Mouse (Mus musculus) c-Kit-positive CD71-positive TER-119-negative erythroid progenitor cells, embryonic 14.5 days (primary cell): ENCODE measurements around the gene Gm49416.
"Not testable (repeated sequence)": the region's sequence is repeated elsewhere in the genome, so short reads cannot be mapped to it uniquely, and the experiment has no call there.

Experiments
- DNase-seq: peaks from one replicate; pipeline ENCODE4 v3.0.0-alpha.2; 2013; ENCODE audit warnings: low read depth

Gm49416 gene

DNA sequence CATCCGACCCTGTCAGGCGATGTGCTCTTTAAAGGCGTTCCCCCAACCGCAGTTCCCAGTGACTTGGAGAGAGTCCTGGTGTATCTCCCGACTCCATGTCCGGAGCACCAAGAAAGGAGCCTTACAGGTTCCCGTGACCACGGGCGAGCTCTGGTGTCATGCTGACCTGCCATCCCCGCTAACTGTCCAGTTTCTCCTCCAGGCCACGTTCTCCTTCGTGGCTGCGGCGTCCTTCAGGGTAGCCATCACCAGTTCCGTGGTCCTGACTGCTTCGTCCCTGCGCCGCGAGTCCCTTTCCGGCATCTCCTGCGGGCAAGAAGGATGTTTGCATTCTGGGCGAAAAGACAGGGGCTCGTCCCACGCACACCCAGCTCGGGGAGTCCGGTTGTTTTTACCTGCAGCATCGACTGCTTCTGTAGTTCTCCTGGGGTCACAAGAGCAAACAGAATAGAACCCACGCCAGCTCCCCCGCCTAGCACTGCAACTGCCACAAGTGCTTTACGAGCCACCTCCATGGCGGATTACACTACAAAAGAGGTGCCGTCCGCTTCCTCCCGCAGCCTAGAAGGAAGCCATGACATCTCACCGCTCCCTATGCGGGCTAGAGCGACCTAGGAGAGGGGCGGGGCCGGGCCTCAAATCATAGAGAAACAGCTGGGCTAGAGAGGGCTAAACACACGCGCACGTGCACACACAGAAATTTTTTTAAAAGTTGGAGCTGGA lies 8.3 kb upstream of the Gm49416 start, which contains the start of gene Uqcc3:
TSS of gene Uqcc3 (minus strand) at position 613 of the 723 bp plus-strand sequence.
- peak; percentile 85 for DNase-seq

DNA sequence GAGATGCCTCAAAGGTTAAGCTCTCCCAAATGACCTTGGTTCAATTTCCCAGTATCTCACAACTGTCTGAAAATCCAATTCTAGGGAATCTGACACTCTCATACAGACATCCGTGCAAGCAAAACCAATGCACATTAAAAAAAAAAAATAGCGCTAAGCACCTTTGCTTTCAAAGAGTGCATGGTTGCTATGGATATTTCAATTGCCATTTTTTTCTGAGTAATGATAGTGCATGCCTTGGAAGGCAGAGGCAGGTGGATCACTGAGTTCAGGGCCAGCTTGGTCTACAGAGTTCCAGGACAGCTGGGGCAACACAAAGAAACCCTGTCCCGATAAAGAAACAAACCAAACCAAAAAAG lies 7.7 kb upstream of the Gm49416 start:
- DNase-seq: no peak

DNA sequence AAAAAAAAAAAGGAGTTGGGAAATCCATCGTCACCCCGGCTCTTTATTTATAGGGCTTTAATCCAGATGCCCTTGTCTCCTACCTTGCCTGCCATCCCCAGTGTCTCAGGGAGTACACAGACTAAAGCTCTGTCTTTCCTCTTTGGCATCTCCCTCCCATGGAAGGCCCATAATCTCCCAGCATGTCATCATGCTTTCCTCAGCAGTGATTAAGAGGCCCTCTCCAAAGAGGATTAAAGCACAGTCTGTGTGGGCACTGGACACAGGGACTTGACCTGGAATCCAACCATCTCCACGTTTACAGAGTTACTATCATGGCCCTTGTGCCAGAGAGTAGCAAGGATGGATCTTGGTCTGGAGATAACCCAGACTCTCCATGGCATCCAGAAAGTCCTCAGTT lies 5.1 kb upstream of the Gm49416 start, which contains the start of the genes Lbhd1 and Gm49403:
TSS of gene Lbhd1 (plus strand) at position 117 of the 400 bp plus-strand sequence.
TSS of gene Gm49403 (plus strand) at position 315 of the 400 bp plus-strand sequence.
- DNase-seq: no peak

DNA sequence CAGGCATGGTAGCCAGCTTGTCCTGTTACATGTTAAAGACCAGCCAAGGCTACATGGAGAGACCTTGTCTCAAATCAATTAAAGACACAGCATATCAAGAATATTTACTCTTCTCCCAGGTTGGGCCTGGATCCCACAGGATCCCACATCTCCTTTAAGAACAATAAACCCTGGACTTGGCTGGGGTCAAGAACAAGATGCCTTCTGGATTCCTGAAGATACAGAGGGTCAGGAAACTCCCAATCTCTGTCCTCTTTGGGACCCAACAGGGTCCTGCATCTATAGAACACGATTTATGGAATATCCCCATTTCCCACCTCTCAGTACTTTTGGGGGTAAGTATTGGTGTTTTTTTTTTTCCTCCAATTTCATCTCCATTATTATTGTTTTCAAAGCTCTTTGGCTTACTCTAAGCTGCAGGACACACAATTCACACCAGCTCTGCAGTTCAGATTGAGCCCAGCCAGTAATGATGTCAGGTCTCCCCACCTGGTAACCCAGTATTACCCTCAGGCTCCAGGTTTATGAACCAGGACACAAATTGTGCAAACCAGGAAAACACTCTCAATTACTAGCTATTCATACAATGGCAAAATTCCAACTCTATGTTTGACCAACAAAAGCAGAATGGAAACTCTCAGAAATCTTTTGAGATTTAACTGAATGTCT lies 1.7 kb upstream of the Gm49416 start:
- no peak for DNase-seq

DNA sequence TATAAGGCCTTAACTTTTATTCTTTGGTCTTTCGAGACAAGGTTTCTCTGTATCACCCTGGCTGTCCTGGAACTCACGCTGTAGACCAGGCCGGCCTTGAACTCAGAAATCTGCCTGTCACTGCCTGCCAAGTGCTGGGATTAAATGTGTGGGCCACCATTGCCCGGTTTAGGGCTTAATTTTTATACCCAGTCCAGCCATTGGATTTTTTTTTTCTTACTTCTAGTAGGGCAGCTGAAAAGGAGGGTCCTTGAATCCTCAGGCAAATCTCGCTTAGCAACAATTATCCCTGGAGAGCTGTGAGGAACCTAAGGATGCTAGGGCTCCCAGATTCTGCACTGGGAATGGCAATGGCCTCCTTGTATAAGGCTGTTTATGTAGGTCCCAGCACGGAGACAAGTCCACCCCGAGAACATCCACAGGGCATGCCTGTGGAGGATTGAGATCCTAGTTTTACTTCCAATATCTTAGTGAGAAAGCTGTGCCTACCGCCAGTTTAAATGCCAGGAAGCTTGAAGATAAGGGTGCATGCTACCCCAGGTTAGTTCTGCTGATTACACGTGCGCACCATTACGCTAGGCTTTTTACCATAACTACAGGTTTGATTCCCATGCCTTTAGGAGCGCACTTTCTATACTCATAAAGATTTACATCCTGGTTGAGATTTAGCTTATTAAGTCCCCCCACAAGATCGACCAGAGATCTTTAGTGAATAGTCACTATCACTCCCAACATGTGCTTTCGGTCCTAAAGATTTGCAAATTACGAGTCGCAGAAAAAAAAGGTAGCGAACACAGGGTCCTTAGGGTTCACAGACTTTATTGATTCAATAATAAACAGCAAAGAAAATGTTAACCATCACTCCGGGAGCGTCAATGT lies 902 bp upstream of the Gm49416 start:
- DNase-seq: no peak

DNA sequence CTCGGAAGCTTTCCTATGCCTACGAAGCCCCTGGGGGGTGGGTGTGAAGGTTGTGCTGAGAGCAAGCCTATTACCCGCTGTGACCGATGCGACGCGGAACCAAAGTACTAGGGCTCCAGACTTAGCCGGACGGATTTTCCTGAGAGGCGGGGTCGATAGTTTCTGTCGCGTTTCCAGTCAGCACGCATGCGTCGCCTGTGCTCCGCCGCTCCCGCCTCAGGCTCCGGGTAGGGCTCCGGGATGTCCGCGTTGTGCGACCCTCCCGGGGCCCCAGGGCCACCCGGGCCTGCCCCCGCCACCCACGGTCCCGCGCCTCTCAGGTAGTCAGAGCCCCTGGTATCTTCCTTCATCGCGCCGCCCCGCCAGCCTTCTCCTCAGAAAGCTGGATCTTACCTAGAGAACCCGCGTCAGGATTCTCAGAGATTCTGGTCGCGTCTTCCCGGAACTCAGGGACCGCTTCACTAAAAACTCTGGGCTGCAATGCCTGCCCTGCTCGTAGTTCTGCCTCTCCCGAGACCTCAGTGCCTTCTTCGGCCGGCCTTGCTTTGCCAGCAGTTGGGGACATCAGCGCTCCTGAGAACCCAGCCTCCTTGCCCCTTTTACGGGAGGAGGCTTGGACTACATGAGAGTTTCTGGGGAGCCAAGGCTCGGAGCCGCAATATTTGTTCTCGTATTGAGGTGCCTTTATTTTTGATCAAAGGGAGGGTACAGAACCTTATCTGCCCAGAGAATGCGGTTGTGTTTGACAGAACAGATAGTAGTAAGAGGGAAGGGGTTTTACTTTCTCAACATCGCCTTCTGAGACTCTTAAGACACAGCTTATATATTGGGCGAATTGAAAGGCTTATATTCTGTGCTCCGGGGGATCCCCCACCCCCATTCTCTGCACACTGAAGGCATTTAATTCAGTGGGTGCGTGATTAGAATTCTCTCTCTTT lies 4.4 kb downstream of the Gm49416 start, which contains the start of gene Ints5:
TSS of gene Ints5 (plus strand) at position 177 of the 938 bp plus-strand sequence.
- DNase-seq: peak; percentile 90

DNA sequence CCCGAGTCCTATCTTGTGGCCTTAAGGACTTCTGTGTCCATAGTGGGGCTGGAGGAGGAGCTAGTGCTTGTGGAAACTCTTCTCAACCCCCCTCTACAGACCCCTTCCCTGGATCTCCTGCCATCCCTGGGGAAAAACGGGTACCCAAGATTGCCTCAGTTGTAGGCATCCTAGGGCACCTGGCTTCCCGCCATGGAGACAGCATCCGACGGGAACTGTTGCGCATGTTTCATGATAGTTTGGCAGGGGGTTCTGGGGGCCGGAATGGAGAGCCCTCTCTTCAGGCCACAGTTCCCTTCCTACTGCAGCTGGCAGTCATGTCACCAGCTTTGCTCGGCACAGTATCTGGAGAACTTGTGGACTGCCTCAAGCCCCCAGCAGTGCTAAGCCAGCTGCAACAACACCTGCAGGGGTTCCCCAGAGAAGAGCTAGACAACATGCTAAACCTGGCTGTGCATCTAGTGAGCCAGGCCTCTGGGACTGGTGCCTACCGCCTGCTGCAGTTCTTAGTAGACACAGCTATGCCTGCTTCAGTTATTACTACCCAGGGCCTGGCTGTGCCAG lies 6.8 kb downstream of the Gm49416 start:
- DNase-seq: no peak

DNA sequence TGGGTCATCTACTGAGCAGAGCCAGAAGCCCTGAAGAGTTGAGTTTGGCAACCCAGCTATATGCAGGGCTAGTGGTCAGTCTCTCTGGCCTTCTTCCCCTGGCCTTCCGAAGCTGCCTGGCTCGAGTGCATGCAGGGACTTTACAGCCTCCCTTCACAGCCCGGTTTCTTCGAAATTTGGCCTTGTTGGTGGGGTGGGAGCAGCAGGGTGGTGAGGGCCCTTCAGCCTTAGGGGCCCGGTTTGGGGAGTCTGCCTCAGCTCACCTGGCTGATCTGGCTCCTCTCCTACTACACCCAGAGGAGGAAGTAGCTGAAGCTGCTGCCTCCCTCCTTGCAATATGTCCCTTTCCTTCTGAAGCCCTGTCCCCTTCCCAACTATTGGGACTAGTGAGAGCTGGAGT lies 7.5 kb downstream of the Gm49416 start:
- DNase-seq: not testable (repeated sequence)

DNA sequence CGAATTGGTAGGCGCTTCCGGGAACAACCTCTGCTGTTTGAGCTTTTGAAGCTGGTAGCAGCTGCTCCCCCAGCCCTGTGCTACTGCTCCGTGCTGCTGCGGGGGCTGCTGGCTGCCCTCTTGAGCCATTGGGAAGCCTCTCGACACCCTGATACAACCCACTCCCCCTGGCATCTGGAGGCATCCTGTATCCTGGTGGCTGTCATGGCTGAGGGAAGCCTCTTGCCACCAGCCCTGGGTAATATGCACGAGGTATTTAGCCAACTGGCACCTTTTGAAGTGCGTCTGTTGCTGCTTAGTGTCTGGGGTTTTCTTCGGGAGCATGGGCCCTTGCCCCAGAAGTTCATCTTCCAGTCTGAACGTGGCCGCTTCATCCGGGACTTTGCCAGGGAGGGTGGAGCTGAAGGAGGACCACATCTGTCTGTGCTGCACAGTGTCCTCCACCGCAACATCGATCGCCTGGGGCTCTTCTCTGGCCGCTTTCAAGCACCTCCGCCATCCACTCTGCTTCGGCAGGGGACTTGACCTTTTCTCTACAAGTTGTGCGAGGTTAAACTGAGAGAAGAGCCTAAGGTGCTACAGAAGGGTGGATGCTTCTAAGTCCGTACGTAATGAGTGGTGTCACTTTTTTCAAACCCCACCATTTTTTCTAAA lies 8.6 kb downstream of the Gm49416 start:
- not testable (repeated sequence) for DNase-seq

DNA sequence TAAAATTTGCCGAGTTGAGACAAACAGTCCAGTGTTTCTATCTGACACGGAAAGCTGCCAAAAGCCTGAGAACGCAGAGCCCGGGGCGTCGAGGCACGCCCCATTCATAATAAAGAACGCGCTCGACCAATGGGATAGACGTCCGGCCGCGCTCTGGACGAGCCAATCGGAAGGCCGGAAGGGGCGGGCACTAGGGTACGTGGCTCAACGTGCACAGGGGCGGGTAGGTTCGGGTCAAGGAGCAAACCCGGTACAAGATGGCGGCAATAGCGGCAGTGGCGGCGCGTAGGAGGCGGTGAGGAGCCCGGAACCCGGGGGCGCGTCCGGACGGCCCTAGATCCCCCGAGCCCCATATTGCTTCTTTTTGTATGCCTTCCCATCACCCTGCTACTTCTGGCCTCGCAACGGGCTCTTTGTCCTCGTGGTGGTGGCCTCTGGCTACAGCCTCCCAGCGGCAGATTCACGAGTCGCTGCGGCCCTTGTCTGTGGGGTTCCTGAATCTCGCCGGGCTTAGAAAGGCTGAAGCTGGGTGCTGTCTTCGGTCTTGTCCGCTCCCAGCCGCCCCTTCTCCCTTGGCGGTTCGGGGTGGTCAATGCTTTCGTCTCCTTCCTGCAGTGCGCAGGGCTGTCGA lies 9.3 kb downstream of the Gm49416 start, which contains the start of gene Ganab:
TSS of gene Ganab (plus strand) at position 207 of the 631 bp plus-strand sequence.
- peak; percentile 96 for DNase-seq

DNA sequence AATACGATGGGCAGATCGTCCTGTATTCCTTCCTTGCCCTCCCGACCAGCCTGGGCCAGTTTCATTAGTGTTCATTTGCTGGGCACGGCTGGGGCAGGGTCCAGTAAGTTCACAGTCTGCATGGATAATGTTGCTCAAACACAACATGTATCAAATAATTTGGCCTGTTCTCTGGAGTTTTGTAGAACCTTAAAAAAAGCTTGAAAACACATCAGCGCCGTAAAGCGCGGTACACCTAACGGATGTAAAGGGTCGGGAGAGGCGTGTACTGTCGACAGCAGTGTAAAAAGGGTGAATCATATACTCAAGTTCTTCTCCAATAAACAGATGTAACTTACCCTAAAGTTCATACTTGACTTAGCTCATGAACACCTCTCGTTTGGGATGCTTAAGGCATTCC lies 9.8 kb downstream of the Gm49416 start:
- no peak for DNase-seq

DNA sequence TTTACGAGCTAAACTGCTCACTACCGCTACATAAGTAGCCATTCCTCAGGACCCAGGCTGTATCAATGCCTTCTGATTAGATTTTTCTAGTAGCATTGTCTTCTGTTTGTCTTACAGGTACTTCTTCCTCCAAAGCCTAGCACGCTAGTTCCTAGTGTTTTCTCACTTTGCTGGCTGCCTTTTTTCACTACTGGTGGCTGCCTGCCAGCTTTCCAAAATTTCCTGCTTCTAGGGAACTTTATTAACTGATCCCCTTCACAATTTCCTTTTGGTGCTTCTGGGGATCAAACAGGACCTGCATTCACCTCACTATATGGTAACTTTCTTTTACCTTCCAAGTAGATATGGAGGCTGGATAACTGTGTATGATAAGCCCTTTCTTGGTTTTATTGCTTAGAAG lies 10.4 kb downstream of the Gm49416 start:
- no peak for DNase-seq

DNA sequence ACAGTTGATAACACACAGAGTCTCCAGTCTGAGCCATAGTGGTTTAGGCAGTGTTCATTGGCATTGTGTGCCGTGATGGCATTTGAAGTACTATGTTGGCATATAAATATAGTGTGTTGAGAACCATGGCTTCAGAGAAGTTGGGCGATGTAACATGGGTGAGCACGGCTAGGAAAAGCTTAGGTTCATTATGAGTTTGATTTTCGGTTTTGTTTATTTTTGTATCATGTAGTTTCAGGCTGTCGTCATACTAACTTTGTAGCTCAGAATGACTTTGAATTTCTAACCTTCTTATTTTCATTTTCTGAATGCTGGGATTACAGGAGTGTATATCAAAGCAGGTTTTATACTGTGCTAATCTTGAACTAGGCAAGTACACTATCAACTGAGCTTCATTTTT lies 14.7 kb downstream of the Gm49416 start:
- DNase-seq: no peak

DNA sequence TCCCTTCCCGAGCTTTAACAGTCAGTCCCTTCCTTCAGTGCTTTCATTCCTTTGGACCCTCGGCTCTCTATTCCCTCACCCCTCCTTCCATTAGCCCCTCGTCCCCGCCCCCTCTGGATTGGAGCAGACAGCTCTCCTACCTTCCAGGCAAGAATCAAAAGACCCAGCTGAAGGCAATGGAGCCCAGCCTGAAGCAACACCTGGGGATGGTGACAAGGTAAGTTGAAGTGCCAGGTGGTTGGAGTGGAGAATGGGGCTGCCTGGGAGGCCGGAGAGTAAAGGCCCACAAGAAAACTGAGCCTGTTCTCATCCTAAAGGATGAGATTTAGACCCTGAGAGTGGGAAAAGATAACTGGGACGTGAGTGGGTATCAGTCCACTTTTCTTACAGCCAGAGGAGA lies 19.8 kb downstream of the Gm49416 start:
- no peak for DNase-seq

DNA sequence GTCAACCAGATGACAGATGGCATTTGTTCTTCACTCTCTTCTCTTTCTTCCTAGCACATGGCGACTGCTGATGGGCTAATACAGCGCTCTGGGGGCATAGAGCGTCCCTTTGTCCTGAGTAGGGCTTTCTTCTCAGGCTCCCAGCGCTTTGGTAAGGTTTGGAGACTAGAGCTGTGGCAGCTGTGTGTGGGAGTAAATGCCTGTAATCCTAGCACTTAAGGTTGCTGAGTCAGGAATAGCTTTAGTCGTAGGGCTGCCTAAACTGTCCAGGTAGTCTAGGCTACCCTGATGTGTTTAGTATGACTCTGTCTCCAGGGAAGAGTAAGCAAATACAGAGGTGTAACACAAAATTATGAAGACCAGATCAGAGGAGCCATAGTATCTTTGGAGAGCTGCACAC lies 23.1 kb downstream of the Gm49416 start:
- no peak for DNase-seq

DNA sequence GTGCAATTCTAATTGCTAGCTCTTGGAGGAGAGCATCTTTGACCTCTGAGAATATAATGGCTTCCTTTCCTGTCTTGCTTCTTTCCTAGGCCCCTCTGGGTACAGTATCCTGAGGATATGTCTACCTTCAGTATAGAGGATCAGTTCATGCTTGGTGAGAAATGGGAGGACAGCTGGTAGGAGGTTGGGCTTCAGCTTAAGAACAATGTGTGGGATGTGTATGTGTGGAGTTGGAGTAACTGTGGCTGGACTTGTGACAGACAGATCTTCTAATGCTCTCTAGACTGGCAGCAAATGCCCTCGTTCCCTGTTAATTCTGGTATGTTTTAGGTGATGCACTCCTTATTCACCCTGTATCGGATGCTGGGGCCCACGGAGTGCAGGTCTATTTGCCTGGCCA lies 25.5 kb downstream of the Gm49416 start:
- no peak for DNase-seq

DNA sequence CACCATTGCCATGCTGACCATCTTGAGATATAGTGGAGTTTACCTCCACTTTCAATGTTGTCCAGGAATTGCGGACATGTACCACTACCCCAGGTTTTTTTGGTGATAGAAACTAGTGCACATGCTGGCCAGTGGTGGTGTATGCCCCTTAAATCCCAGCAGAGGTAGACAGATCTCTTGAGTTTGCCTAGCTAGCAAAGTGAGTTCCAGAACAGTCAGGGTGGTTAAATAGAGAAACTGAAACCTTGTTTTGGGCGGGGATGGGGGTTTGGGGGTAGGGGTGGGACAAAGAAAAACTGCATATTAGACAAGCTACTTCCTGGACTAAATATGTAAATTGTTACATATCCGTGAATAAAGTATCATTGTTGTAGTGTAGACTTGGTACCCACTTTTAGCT lies 30.3 kb downstream of the Gm49416 start:
- DNase-seq: no peak

DNA sequence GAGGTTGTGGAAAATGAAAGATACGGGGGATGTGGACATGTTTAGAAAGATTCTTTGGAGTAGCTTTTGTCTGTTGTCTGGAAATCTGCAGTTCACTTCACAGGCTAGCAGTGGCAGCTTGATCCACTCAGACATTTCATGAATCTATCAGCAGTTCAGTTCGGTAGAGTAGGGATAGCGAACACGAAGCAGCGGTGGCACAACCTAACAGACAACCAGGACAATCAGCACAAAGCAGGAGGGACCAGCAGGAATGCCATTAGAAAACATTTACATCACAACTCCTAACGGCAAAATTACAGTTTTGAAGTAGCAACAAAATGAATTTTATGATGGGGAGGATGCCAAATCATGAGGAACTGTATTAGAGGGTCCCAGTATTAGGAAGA lies 31.0 kb downstream of the Gm49416 start:
- DNase-seq: no peak

DNA sequence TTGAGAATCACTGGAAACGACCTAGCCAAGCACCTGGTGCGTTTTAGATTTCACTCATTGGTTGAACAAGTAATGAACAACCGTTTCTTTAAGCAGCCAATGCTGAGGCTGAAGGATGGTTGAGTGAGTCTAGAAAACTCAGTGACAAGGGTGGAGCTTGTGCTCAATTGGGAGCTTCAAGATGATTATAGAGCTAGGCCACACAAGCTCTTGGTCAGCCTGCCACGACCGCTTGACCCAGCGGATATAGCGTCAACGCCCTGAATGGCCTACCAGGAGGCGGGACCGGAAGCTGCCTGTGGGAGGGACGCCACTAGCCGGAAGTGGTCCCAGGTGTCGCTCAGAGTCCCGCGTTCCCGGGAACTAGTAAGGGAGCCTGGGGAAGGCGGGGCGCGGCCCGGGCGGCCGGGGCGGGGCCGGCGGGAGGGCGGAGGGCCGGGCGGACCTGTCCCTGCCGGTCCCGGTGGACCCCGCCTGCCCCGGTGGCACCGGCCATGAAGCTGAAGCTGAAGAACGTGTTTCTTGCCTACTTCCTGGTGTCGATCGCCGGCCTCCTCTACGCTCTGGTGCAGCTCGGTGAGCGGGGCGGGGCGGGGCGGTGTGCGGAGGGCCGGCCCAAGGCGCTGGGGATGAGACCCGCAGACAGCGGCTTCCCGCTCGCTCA lies 31.5 kb downstream of the Gm49416 start, which contains the start of gene B3gat3:
TSS of gene B3gat3 (plus strand) at position 302 of the 664 bp plus-strand sequence.
- DNase-seq: peak; percentile 85
